Mouse (Mus musculus) hindbrain, embryonic 13.5 days (tissue): ENCODE data around the gene Itgad. TPM values are rescaled to one million over a fixed set of nuclear protein-coding genes. Genes with fewer than 3 reads are reported as not detected.

ENCODE experiments used
- ATAC-seq: fragments of 200-750 bp; cut with Nextera tagmentation; 2 replicates; pipeline ENCODE4 v1.8.0; 2017; ENCODE audit warnings: moderate TSS enrichment; ENCODE audit not compliant: low FRiP score
- H3K27ac ChIP-seq: fragments of 300-500 bp; sonication (generic); 2 replicates; pipeline ENCODE4 v1.5.1; 2015; ENCODE audit warnings: inconsistent platforms, mild to moderate bottlenecking, moderate library complexity
- H3K27me3 ChIP-seq: fragments of 300-500 bp; sonication (generic); 2 replicates; pipeline ENCODE4 v1.6.1; 2015; ENCODE audit warnings: mild to moderate bottlenecking, inconsistent platforms
- H3K36me3 ChIP-seq: fragments of 300-500 bp; sonication (generic); 2 replicates; pipeline ENCODE4 v1.6.1; 2015; ENCODE audit warnings: mild to moderate bottlenecking, inconsistent platforms
- H3K4me1 ChIP-seq: fragments of 300-500 bp; sonication (generic); replicated peaks from 2 replicates; pipeline ENCODE4 v1.6.1; 2015; ENCODE audit warnings: inconsistent platforms
- H3K4me2 ChIP-seq: fragments of 300-500 bp; sonication (generic); 2 replicates; pipeline ENCODE4 v1.6.1; 2015; ENCODE audit warnings: inconsistent platforms, mild to moderate bottlenecking, moderate library complexity
- H3K4me3 ChIP-seq: fragments of 300-500 bp; sonication (generic); 2 replicates; pipeline ENCODE4 v1.5.1; 2015; ENCODE audit warnings: mild to moderate bottlenecking, inconsistent platforms
- H3K9ac ChIP-seq: fragments of 300-500 bp; sonication (generic); 2 replicates; pipeline ENCODE4 v1.6.1; 2015; ENCODE audit warnings: mild to moderate bottlenecking, inconsistent platforms
- H3K9me3 ChIP-seq: fragments of 300-500 bp; sonication (generic); 2 replicates; pipeline ENCODE4 v1.6.1; 2016; ENCODE audit warnings: inconsistent platforms
- WGBS: fragments of 180-500 bp; shearing (Covaris S2); methylation state at CpG from one replicate; pipeline ENCODE4 v1.1.7; 2015; 5-methylcytosine and 5-hydroxymethylcytosine counted together
- polyA plus RNA-seq: library from polyadenylated mRNA; unstranded; fragments of >200 nt; fragmentation: Nextera tagmentation; extraction: Ambion mirVana; gene quantifications from 2 replicates; pipeline ENCODE4 v1.2.1, GENCODE M21; 2015

Itgad gene
- polyA plus RNA-seq, 1 experiment from 2014 or later, result not detected

GRCm38 (mm10) chr7:128247443-128247842 lies 93.3 kb downstream of the Itgad start:
- H3K27ac ChIP-seq, result peak overlapping the region; percentile 78; the same call in 1 of the 2 replicates
- WGBS, result 2% methylated on average over 13 of the region's 13 CpGs
- peak; percentile 82 for ATAC-seq
- peak overlapping the region; percentile 68 for H3K9ac ChIP-seq
- no peaks in the 10 kb centered on the region for H3K9me3 ChIP-seq
- peaks cover 11% of the 10 kb centered on the region for H3K27me3 ChIP-seq
- H3K36me3 ChIP-seq, result peaks cover 25% of the 10 kb centered on the region
- peak overlapping the region; percentile 41 for H3K4me3 ChIP-seq
- H3K4me1 ChIP-seq, result peaks cover 31% of the 10 kb centered on the region
- peak overlapping the region; percentile 62 for H3K4me2 ChIP-seq

- Histone ChIP-seq H3K4me2 (peak overlapping the region; percentile 62), H3K36me3 (peaks cover 16% of the 10 kb centered on the region), H3K27ac (no peak overlapping the region), H3K9me3 (no peaks in the 10 kb centered on the region), H3K4me3 (peak overlapping the region; percentile 41; the same call in 1 of the 2 replicates), H3K27me3 (peaks cover 11% of the 10 kb centered on the region), H3K4me1 (peaks cover 36% of the 10 kb centered on the region), H3K9ac (no peak overlapping the region; the same call in 1 of the 2 replicates)
- ATAC-seq, result no peak
- 81% methylated on average over 10 of the region's 10 CpGs for WGBS
These were observed 94.2 kb downstream of the Itgad start for GRCm38 (mm10) chr7:128248081-128249042.

GRCm38 (mm10) chr7:128249998-128250397 lies 95.8 kb downstream of the Itgad start:
- ATAC-seq, result no peak
- no peaks in the 10 kb centered on the region for H3K9me3 ChIP-seq
- H3K4me3 ChIP-seq, result no peak overlapping the region
- peaks cover 4% of the 10 kb centered on the region for H3K36me3 ChIP-seq
- peaks cover 11% of the 10 kb centered on the region for H3K27me3 ChIP-seq
- WGBS, result 75% methylated on average over 5 of the region's 5 CpGs
- H3K4me1 ChIP-seq, result peaks cover 36% of the 10 kb centered on the region
- H3K27ac ChIP-seq, result no peak overlapping the region
- no peak overlapping the region for H3K4me2 ChIP-seq
- H3K9ac ChIP-seq, result no peak overlapping the region

GRCm38 (mm10) chr7:128251946-128252345 lies 97.8 kb downstream of the Itgad start:
- Histone ChIP-seq H3K36me3 (peaks cover 3% of the 10 kb centered on the region), H3K4me3 (0 out of 2 replicates have a peak overlapping the region, but pooled peaks have one; percentile 38), H3K4me2 (peak overlapping the region; percentile 59), H3K9me3 (no peaks in the 10 kb centered on the region), H3K27ac (no peak overlapping the region), H3K9ac (peak overlapping the region; percentile 68; the same call in 1 of the 2 replicates), H3K4me1 (peaks cover 22% of the 10 kb centered on the region), H3K27me3 (peaks cover 9% of the 10 kb centered on the region)
- ATAC-seq, result no peak
- whole genome bisulfite sequencing, result 65% methylated on average over 12 of the region's 12 CpGs

- ATAC-seq, result peak; percentile 69
- peaks cover 3% of the 10 kb centered on the region for H3K36me3 ChIP-seq
- peak overlapping the region; percentile 68 for H3K9ac ChIP-seq
- H3K27ac ChIP-seq, result no peak overlapping the region
- H3K27me3 ChIP-seq, result peaks cover 9% of the 10 kb centered on the region
- peak overlapping the region; percentile 59 for H3K4me2 ChIP-seq
- H3K4me1 ChIP-seq, result peaks cover 17% of the 10 kb centered on the region
- no peaks in the 10 kb centered on the region for H3K9me3 ChIP-seq
- WGBS, result 11% methylated on average over 24 of the region's 24 CpGs
- peak overlapping the region; percentile 38 for H3K4me3 ChIP-seq
These were observed 98.4 kb downstream of the Itgad start for GRCm38 (mm10) chr7:128252609-128253008.

- Histone ChIP-seq H3K4me1 (peaks cover 14% of the 10 kb centered on the region), H3K9ac (no peak overlapping the region), H3K36me3 (peaks cover 1% of the 10 kb centered on the region), H3K27me3 (peaks cover 9% of the 10 kb centered on the region), H3K4me3 (no peak overlapping the region), H3K4me2 (no peak overlapping the region), H3K9me3 (no peaks in the 10 kb centered on the region), H3K27ac (no peak overlapping the region)
- 63% methylated on average over 2 of the region's 2 CpGs for WGBS
- ATAC-seq, result no peak
These were observed 100.8 kb downstream of the Itgad start for GRCm38 (mm10) chr7:128254978-128255377.

GRCm38 (mm10) chr7:128255757-128256156 lies 101.6 kb downstream of the Itgad start:
- Histone ChIP-seq H3K9me3 (no peaks in the 10 kb centered on the region), H3K9ac (no peak overlapping the region), H3K4me2 (no peak overlapping the region), H3K4me1 (peaks cover 14% of the 10 kb centered on the region), H3K4me3 (no peak overlapping the region), H3K27ac (no peak overlapping the region), H3K36me3 (no peaks in the 10 kb centered on the region), H3K27me3 (peaks cover 9% of the 10 kb centered on the region)
- ATAC-seq, result no peak
- WGBS, result 88% methylated on average over 5 of the region's 5 CpGs

GRCm38 (mm10) chr7:128256783-128257334 lies 102.7 kb downstream of the Itgad start:
- no peak overlapping the region for H3K27ac ChIP-seq
- no peak overlapping the region for H3K9ac ChIP-seq
- no peak overlapping the region for H3K4me2 ChIP-seq
- no peaks in the 10 kb centered on the region; the same call in 1 of the 2 replicates for H3K9me3 ChIP-seq
- WGBS, result 53% methylated on average over 5 of the region's 5 CpGs
- no peak for ATAC-seq
- no peak overlapping the region for H3K4me3 ChIP-seq
- H3K36me3 ChIP-seq, result no peaks in the 10 kb centered on the region
- H3K27me3 ChIP-seq, result peaks cover 3% of the 10 kb centered on the region
- H3K4me1 ChIP-seq, result peaks cover 11% of the 10 kb centered on the region

- no peak within 1 kb of the TSS for H3K4me3 ChIP-seq
- H3K4me2 ChIP-seq, result no peak within 1 kb of the TSS
- no peak within 1 kb of the TSS for H3K27ac ChIP-seq
- no peak for ATAC-seq
- peaks cover under 1% of the 10 kb centered on the region for H3K36me3 ChIP-seq
- H3K4me1 ChIP-seq, result no peaks in the 10 kb centered on the region
- H3K27me3 ChIP-seq, result no peaks in the 10 kb centered on the region
- 88% methylated on average over 6 of the region's 6 CpGs for WGBS
- no peaks in the 10 kb centered on the region; the same call in 1 of the 2 replicates for H3K9me3 ChIP-seq
- no peak within 1 kb of the TSS for H3K9ac ChIP-seq
These were observed 111.2 kb downstream of the Itgad start, which contains the start of gene Slc5a2 for GRCm38 (mm10) chr7:128265411-128265810. Gene Slc5a2 (plus strand): TSS chr7:128265657.

- Histone ChIP-seq H3K27ac (no peak overlapping the region), H3K27me3 (no peaks in the 10 kb centered on the region), H3K4me1 (no peaks in the 10 kb centered on the region), H3K9ac (no peak overlapping the region), H3K4me3 (no peak overlapping the region), H3K4me2 (no peak overlapping the region), H3K36me3 (peaks cover 7% of the 10 kb centered on the region), H3K9me3 (no peaks in the 10 kb centered on the region; the same call in 1 of the 2 replicates)
- WGBS, result 90% methylated on average over 5 of the region's 5 CpGs
- no peak for ATAC-seq
These were observed 111.9 kb downstream of the Itgad start for GRCm38 (mm10) chr7:128266056-128266455.

- no peak for ATAC-seq
- Histone ChIP-seq H3K36me3 (peaks cover 21% of the 10 kb centered on the region), H3K4me2 (no peak overlapping the region), H3K9ac (no peak overlapping the region), H3K9me3 (no peaks in the 10 kb centered on the region), H3K27me3 (no peaks in the 10 kb centered on the region), H3K4me1 (no peaks in the 10 kb centered on the region), H3K4me3 (no peak overlapping the region), H3K27ac (no peak overlapping the region)
- WGBS, result 67% methylated on average over 13 of the region's 13 CpGs
These were observed 113.2 kb downstream of the Itgad start for GRCm38 (mm10) chr7:128267391-128267790.

- H3K27me3 ChIP-seq, result no peaks in the 10 kb centered on the region
- H3K36me3 ChIP-seq, result peaks cover 24% of the 10 kb centered on the region
- no peaks in the 10 kb centered on the region for H3K9me3 ChIP-seq
- H3K4me2 ChIP-seq, result no peak overlapping the region
- no peak for ATAC-seq
- H3K4me3 ChIP-seq, result no peak overlapping the region
- H3K27ac ChIP-seq, result no peak overlapping the region
- no peak overlapping the region for H3K9ac ChIP-seq
- WGBS, result 83% methylated on average over 7 of the region's 7 CpGs
- no peaks in the 10 kb centered on the region for H3K4me1 ChIP-seq
These were observed 113.6 kb downstream of the Itgad start for GRCm38 (mm10) chr7:128267813-128268212.
